Mouse (Mus musculus) retina, postnatal 1 day (tissue): ENCODE measurements around the gene Arfrp1.

Source experiments
- DNase-seq: peaks from one replicate; pipeline ENCODE4 v3.0.0-alpha.2; 2012

Gene Arfrp1

GRCm38 (mm10) chr2:181375787-181376186 is 10.6 kb upstream of the Arfrp1 start:
- peak; percentile 49 for DNase-seq

DNA sequence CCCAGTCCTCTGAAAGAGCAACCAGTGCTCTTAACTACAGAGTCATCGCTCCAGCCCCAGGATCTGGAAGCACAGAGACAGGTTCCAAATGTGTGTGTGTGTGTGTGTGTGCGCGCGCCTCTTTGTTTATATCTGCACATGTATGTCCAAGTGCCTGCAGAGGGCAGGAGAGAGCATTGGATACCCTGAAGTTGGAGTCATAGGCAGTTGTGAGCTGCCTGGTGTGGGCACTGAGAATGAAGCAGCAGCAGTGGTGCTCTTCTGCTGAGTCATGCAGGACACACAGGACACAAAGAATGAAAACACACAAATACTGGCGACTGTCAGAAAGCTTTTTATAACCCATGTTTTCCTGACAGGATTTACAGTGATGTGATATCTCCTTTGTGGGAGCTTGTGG is 4.8 kb upstream of the Arfrp1 start:
- peak; percentile 4 for DNase-seq

DNA sequence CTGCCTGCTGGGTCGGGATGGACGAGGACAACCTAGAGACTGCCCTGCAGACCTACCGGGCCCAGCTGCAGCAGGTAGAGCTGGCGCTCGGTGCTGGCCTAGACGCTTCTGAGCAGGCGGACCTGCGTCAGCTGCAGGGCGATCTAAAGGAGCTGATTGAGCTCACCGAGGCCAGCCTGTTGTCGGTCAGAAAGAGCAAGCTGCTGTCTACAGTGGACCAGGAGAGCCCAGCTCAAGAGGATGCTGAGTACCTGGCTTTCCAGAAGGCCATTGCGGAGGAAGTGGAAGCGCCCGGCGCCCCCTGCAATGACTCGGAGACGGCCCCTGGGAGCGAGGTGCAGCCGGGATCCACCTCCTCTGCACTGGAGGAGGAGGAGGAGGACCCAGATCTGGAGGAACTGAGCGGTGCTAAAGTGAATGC is 461 bp upstream of the Arfrp1 start:
- DNase-seq = no peak

- DNase-seq = no peak
Measured at GRCm38 (mm10) chr2:181364487-181364859, 731 bp downstream of the Arfrp1 start.

DNA sequence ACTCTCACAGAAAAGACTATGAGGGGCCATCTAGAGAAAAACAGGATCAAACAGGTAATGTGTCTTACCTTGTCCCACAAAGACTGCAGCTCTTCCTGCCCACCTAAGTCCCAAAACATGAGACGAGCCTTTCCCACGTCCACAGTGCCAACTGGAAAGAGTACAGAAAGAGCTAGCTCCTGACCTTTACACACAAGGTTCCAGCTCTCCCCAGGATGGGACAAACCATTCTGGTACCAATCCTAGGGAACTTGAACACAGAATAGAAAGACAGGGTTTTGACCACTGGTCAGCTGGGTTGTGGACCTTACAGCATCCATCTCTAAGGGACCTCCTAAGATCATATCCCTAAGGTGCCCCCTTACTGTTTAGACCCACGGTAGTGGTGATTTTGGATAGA is 1.3 kb downstream of the Arfrp1 start:
- DNase-seq = no peak

GRCm38 (mm10) chr2:181356780-181357179 is 8.4 kb downstream of the Arfrp1 start:
- no peak for DNase-seq

DNA sequence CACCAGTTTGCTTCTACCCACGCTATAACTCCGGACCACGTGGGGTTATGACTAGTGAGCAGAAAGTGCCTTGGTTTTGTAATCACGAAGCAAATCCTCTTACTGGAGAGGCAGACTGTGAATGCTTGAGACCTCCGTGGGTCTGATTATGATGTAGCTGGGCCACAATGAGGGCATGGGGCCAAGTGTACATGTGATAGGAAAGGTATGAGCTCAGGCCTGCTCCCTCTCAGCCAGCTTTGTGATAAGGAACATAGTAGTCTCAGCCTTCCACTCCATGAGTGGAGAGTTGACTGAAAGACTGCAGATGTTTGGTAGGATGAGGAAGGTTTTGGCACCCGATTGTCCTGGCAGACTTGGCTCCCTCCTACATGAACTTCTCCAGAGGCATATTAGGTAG is 22.4 kb downstream of the Arfrp1 start:
- DNase-seq = no peak

DNA sequence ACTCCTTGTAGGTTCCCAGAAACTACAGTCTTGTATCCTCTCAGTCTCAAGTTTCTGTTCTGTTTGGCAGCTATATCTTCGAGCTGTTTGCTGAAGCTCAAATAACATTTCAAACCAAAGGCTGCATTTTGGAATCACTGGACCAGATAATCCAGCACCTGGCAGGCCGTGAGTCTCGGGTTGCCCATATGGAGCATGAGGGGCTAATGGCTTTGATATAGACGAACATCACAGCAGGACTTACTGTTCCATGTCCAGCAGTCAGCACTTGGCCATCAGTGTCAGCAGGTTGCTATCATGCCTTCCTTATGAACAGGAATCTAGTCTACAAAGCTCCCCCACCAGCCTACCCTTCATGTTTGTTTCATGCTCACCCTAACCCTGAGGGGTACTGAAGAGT is 24.8 kb downstream of the Arfrp1 start:
- DNase-seq = no peak

DNA sequence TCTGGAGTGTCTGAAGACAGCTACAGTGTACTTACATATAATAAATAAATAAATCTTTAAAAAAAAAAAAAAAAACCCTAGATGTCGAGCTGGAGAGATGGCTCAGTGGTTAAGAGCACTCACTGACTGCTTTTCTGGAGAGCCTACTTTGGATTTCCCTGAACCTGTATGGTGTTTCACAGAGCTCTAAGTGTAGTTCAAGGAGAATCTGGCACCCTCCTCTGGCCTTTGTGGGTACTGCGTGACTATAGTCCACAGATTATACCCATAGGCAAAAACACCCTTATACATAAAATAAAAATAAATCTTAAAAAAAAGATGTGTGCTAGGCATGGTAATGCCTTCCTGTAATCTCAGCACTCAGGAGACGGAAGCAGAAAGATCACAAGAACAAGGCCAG is 31.2 kb downstream of the Arfrp1 start:
- peak; percentile 69 for DNase-seq

DNA sequence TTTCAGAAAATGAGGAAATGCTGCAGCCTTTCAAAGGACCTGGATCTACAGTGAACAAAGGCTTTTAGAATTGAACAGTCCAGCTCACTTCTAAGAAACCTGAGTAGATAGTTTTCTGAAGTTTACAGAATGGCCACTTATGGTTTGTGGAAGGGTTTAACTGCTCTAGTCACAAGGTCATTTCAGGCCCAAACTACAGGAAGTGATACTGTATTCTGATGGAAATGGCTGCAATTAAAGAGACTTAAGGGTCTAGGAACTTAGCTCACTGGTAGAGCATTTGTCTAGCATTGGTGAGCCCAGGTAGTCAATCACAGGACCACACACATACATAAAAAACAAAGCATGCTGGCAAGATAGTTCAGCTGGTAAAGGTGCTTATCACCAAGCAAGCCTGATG is 32.7 kb downstream of the Arfrp1 start:
- DNase-seq = no peak

DNA sequence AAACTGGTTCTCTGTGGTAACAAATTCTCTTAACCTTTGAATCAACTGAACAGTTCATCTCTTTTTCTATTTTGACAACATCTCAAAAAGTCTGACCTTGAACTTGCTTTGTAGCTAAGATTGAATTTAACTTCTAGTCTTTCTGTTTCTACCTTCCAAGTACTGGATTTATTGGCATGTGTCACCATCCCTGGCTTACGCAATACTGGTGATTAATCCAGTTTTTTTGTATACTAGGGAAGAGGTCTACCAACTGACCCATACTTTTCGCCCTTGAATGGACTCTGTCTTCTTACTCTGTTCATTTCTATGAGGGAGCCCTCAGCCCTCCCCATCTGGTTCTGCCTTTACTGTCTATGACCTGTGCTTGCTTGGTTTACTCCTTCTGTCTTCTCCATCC is 39.1 kb downstream of the Arfrp1 start:
- no peak for DNase-seq

DNA sequence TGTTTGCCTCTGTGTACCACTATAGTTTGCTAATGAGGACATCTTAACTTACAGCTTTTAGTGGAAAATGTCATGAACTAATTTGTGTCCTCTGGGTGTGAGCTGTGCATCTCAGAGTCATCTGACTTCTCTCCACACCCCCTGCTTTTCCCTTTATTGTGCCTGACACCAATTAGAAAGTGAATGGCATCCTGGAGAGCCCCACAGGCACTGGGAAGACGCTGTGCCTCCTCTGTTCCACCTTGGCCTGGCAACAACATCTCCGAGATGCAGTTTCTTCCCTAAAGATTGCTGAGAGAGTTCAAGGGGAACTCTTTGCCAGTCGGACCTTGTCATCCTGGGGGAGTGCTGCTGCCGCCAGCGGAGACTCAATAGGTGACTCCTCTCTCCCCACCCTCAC is 43.1 kb downstream of the Arfrp1 start:
- no peak for DNase-seq

DNA sequence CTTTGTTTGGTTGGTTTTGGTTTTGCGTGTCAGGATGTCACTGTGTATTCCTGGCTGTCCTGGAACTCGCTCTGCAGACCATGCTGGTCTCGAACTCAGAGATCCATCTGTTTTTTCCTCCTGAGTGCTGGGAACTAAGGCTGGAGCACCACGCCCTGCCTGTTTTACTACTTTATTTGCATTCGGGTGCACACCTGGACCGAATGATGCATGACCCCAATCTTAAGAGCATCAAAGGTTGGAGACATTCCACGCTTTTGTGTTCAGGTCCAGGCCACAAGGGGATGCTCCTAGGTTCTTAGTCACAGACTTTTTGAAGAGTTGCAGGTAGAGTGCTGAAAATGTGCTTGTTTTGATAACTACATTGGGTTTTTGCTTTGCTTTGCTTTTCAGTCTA is 45.1 kb downstream of the Arfrp1 start:
- no peak for DNase-seq

DNA sequence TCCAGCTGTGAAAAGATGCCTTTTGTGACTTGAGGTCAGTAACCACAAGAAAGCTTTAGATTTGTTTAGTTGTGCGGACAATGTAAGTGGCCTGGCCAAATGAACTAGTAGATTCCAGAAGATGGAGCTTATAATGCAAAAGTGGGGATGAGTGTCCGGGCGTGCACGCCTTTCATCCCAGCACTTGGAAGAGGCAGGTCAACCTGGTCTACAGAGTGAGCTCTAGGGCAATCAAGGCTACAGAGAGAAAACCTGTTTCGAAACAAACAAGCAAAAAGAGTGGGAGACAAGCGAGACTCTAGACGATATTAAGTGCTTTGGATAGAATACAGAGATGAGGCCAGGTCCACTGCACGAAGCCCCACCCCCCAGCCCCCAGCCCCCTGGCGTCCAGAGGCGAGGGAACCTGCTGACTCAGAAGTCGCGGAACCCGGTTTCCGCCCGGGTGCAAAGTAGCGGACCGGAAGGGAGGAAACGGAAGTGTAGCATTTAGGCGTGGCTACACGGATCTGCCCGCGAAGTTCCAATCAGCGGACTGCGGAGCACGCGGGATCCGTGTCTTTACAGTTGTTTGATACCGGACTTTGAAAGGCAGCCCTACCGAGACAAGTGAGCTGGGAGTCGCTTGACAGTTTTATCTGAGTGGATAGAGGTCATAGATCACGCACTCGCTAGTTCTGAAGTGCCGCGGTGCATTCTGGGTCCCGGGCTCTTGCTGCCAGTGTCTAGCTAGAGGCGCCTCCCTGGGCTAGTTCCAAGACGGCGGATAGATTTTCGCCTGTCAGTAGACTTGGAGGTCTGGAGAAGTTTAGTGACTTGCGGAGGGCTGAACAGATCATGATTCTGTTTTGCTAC is 45.7 kb downstream of the Arfrp1 start, which contains the start of gene Rtel1:
Rtel1 (plus strand) TSS at position 492 of the 855 bp plus-strand sequence.
- peak; percentile 94 for DNase-seq

DNA sequence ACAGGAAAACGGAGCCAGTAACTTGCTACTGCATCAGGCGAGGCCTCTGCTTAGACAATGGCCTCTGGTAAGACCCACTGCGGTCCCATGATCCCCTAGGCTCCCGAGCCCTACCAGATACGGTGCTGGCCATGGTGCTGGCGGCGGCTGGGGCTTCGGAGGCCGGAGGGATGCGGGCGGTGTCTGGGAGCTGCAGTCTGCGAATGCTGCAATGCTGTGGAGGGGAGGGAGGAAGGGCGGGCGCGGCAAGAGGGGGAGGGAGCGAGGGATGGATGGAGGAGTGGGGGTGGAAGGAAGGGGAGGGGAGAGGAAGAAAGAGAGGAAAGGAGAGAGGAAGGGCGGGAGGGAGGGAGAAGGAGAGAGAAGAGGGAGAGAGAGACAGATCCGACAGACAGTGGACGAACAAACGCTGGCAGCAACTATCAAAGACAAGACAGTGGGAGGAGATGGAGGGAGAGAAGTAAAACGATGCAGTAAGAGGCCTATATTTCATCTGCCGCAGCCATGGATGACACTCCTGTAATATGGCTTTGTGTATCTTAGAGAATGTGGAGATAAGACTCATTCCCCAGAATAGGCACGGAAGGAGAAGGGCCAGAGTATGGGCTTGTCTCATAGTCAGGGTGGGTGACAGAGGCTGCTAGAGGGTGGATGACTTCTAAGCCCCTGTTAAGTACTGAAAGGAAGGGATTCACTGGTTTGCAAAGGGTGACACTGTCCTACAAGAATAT is 51.0 kb downstream of the Arfrp1 start, which contains the start of gene Stmn3:
Stmn3 (minus strand) TSS at position 421 of the 731 bp plus-strand sequence.
- DNase-seq = peak; percentile 79

- peak; percentile 48 for DNase-seq
Measured at GRCm38 (mm10) chr2:181313344-181314079, 51.7 kb downstream of the Arfrp1 start.

GRCm38 (mm10) chr2:181313006-181313343 is 52.2 kb downstream of the Arfrp1 start:
- DNase-seq = no peak

DNA sequence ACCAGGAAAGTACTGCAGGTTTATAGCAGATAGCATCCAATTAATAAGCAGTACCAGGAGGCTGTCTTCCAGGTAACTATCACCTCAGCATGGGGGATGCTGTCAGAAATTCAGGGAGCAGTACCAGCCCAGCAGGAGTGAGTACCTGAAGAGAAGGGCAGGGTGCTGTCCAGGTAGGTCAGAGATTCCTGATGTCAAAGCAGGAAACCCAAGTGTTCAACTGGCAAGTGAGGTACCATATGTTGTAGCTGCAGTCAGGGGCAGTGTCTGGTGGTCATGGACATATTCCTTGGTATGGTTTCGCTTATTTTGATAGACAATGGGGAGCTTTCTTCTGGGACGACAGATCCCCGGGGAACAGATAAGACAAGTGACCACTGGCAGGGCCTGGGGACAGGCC is 52.8 kb downstream of the Arfrp1 start:
- no peak for DNase-seq
